Mouse (Mus musculus): Measurements from ENCODE around the gene Ltf. TPM values are rescaled to one million over a fixed set of nuclear protein-coding genes. Genes with fewer than 3 reads are reported as not detected.
A peak's percentile ranks its signal among the peaks of the same experiment; 100 is the strongest.

Ltf gene
- total and polyA plus RNA-seq, 3 experiments: 0.11 TPM; not detected in 2

GRCm38 (mm10) chr9:111056519-111056797 lies 37.4 kb downstream of the Ltf start:
- Histone ChIP-seq H3K79me2 (ENCODE audit: control insufficient read depth, insufficient read depth, low read length, poor library complexity) (no peaks in the 10 kb centered on the region), H3K9me3 (replicated peaks; ENCODE audit: insufficient read depth, low read length) (no peaks in the 10 kb centered on the region), H3K27me3 (ENCODE audit: control insufficient read depth in 1 of 2, insufficient read depth in 2 of 2, low read length in 2 of 2) (peaks cover 0 to 2% of the 10 kb centered on the region in 2 experiments; a peak in 1 of 4 replicates), H3K4me1 (ENCODE audit: control insufficient read depth in 1 of 2, insufficient read depth in 2 of 2, low read length in 2 of 2) (peaks cover 0 to 29% of the 10 kb centered on the region in 2 experiments; a peak in 3 of 4 replicates), H3K27ac (ENCODE audit: control insufficient read depth, low read depth, low read length) (peak overlapping the region; percentile 66), H3K4me3 (ENCODE audit: control insufficient read depth in 1 of 2, insufficient read depth in 1 of 2, low read depth in 2 of 2, low read length in 2 of 2) (peak overlapping the region; percentile 85 to 86), H3K36me3 (ENCODE audit: control insufficient read depth in 1 of 2, insufficient read depth in 2 of 2, low read length in 2 of 2) (peaks cover 0 to 9% of the 10 kb centered on the region in 2 experiments; a peak in 1 of 4 replicates), H3K9ac (ENCODE audit: control insufficient read depth, low read depth, low read length, poor library complexity, severe bottlenecking) (peak overlapping the region; percentile 67)
- peak; percentile 43 for DNase-seq (ENCODE audit: low read depth, low spot score)
- TF ChIP-seq POLR2AphosphoS2 (IDR thresholded peaks at IDR 0.05; ENCODE audit: low read length): no peak
- no peak for TF ChIP-seq RCOR1 (IDR thresholded peaks at IDR 0.05; ENCODE audit: low read depth, low read length)
- TF ChIP-seq E2F4 (IDR thresholded peaks at IDR 0.05; ENCODE audit: borderline replicate concordance, low read depth, low read length): no peak
- no peak for TF ChIP-seq ZC3H11A (IDR thresholded peaks at IDR 0.05; ENCODE audit: low read depth, low read length)
- TF ChIP-seq NELFE (IDR thresholded peaks at IDR 0.05; ENCODE audit: low read depth, low read length): no peak
- no peak for TF ChIP-seq UBTF (IDR thresholded peaks at IDR 0.05; ENCODE audit: borderline replicate concordance, insufficient read depth, low read depth, low read length)
- TF ChIP-seq USF1 (IDR thresholded peaks at IDR 0.05; ENCODE audit: low read depth, low read length): no peak
- no peak for TF ChIP-seq GATA1 (IDR thresholded peaks at IDR 0.05; ENCODE audit: low read depth, low read length)
- no peak for TF ChIP-seq KAT2A (conservative IDR thresholded peaks at IDR 0.05; ENCODE audit: low read depth, low read length)
- no peak for TF ChIP-seq EP300 (IDR thresholded peaks at IDR 0.05; ENCODE audit: low read depth in 1 of 2, low read length in 2 of 2)
- no peak for TF ChIP-seq JUND (IDR thresholded peaks at IDR 0.05; ENCODE audit: low read depth, low read length)
- no peak for TF ChIP-seq TCF12 (IDR thresholded peaks at IDR 0.05; ENCODE audit: low read depth, low read length)
- no peak for TF ChIP-seq POLR2AphosphoS5 (IDR thresholded peaks at IDR 0.05; ENCODE audit: borderline replicate concordance, low read depth, low read length)
- no peak for TF ChIP-seq MYB (IDR thresholded peaks at IDR 0.05; ENCODE audit: low read depth, low read length)
- TF ChIP-seq ZMIZ1 (IDR thresholded peaks at IDR 0.05; ENCODE audit: low read depth, low read length): no peak
- no peak for TF ChIP-seq MAX (IDR thresholded peaks at IDR 0.05; ENCODE audit: low read length)

- H3K79me2 ChIP-seq (ENCODE audit: control insufficient read depth, insufficient read depth, low read length, poor library complexity): no peaks in the 10 kb centered on the region
- peak; percentile 85 for DNase-seq (ENCODE audit: low read depth, low spot score)
- no peaks in the 10 kb centered on the region for H3K9me3 ChIP-seq (replicated peaks; ENCODE audit: insufficient read depth, low read length)
- H3K27me3 ChIP-seq (ENCODE audit: control insufficient read depth in 1 of 2, insufficient read depth in 2 of 2, low read length in 2 of 2): peaks cover 0 to 2% of the 10 kb centered on the region in 2 experiments; a peak in 1 of 4 replicates
- peaks cover 0 to 29% of the 10 kb centered on the region in 2 experiments; a peak in 3 of 4 replicates for H3K4me1 ChIP-seq (ENCODE audit: control insufficient read depth in 1 of 2, insufficient read depth in 2 of 2, low read length in 2 of 2)
- H3K9ac ChIP-seq (ENCODE audit: control insufficient read depth, low read depth, low read length, poor library complexity, severe bottlenecking): peak within 1 kb of the TSS; percentile 67
- H3K4me3 ChIP-seq (ENCODE audit: control insufficient read depth in 1 of 2, insufficient read depth in 1 of 2, low read depth in 2 of 2, low read length in 2 of 2): peak within 1 kb of the TSS; percentile 85 to 86
- H3K36me3 ChIP-seq (ENCODE audit: control insufficient read depth in 1 of 2, insufficient read depth in 2 of 2, low read length in 2 of 2): peaks cover 0 to 9% of the 10 kb centered on the region in 2 experiments; a peak in 1 of 4 replicates
- peak within 1 kb of the TSS; percentile 66 for H3K27ac ChIP-seq (ENCODE audit: control insufficient read depth, low read depth, low read length)
- TF ChIP-seq ETS1 (IDR thresholded peaks at IDR 0.05; ENCODE audit: low read depth, low read length) (peak; percentile 96), TCF12 (IDR thresholded peaks at IDR 0.05; ENCODE audit: low read depth, low read length) (peak; percentile 95), MYC (IDR thresholded peaks at IDR 0.05; ENCODE audit: low read depth, low read length) (no peak), TAL1 (IDR thresholded peaks at IDR 0.05; ENCODE audit: low read length) (peak; percentile 91), POLR2AphosphoS5 (IDR thresholded peaks at IDR 0.05; ENCODE audit: borderline replicate concordance, low read depth, low read length) (no peak), GATA1 (IDR thresholded peaks at IDR 0.05; ENCODE audit: low read depth, low read length) (peak; percentile 82), EP300 (IDR thresholded peaks at IDR 0.05; ENCODE audit: low read depth in 1 of 2, low read length in 2 of 2) (peak; percentile 61 to 86), USF1 (IDR thresholded peaks at IDR 0.05; ENCODE audit: low read depth, low read length) (no peak), USF2 (IDR thresholded peaks at IDR 0.05; ENCODE audit: borderline replicate concordance in 1 of 2, insufficient read depth in 1 of 2, low read depth in 1 of 2, low read length in 2 of 2) (no peak), ZMIZ1 (IDR thresholded peaks at IDR 0.05; ENCODE audit: low read depth, low read length) (no peak), MAFK (IDR thresholded peaks at IDR 0.05; ENCODE audit: borderline replicate concordance, low read depth, low read length) (no peak), NRF1 (IDR thresholded peaks at IDR 0.05; ENCODE audit: insufficient read depth, low read depth, low read length, poor library complexity, severe bottlenecking) (no peak), MAX (IDR thresholded peaks at IDR 0.05; ENCODE audit: low read length) (no peak), POLR2AphosphoS2 (IDR thresholded peaks at IDR 0.05; ENCODE audit: low read length) (no peak), MAZ (IDR thresholded peaks at IDR 0.05; ENCODE audit: low read depth, low read length) (no peak), ZNF384 (IDR thresholded peaks at IDR 0.05; ENCODE audit: low read depth, low read length) (no peak), BHLHE40 (IDR thresholded peaks at IDR 0.05; ENCODE audit: borderline replicate concordance, low read depth, low read length) (0 out of 2 replicates have a peak, but pooled peaks have one; percentile 44), MYB (IDR thresholded peaks at IDR 0.05; ENCODE audit: low read depth, low read length) (no peak), ZKSCAN1 (IDR thresholded peaks at IDR 0.05; ENCODE audit: low read depth, low read length) (no peak), CTCF (IDR thresholded peaks at IDR 0.05 in 2 of 3, conservative IDR thresholded peaks at IDR 0.05 in 1 of 3; ENCODE audit: control insufficient read depth in 1 of 3, insufficient read depth in 1 of 3, low read depth in 2 of 3, low read length in 3 of 3, poor library complexity in 1 of 3, severe bottlenecking in 1 of 3) (no peak), MXI1 (IDR thresholded peaks at IDR 0.05; ENCODE audit: low read depth, low read length) (peak; percentile 49)
Measured at GRCm38 (mm10) chr9:111056798-111057543, 37.9 kb downstream of the Ltf start, which contains the start of gene Ccrl2. Gene Ccrl2 (minus strand): TSS chr9:111057519.

Measured in MEL (cell line).